Mouse (Mus musculus): ENCODE measurements around the gene Mrps27.

The Mrps27 gene

DNA sequence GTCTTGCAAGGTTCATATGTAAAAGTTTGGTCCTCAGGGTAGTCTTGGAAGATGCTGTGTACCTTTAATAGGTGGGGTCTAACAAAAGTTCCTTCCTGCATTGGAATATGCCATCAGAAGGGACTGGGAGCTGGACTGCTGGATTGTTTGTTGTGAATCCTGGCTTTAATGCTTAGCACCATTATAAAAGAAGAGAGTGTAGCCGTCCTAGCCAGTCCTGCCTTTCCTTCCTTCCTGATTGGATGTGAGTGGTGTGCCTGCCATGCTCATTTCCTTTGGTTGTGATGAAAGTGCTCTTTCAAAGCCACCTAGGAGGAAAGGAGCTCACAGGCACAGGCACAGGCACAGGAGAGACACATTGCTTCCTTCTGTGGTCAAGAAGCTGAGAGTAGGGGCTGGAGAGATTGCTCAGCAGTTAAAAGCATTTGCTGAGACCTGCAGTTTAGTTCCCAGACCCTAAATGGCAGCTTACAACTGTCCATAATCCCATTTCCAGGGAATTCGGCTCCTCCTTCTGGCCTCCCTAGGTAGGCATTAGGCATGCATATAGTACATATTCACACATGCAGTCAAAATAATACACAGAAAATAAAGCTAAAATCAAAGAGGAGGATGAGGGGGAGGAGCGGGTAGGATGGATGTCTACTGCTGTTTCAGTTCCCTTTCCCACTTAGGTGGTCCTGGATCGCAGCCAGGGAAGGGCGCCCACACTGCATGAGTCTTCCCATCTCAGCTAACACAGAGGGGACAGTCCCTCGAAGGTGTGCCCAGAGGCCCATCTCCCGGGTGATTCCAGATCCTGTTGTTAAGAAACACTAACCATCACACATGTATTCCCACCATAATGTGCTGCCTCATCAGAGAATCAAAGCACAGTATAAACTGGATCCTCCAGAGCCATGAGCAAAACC, 43.6 kb downstream of the Mrps27 start:
- no peak for DNase-seq (ENCODE audit: low spot score)

DNA sequence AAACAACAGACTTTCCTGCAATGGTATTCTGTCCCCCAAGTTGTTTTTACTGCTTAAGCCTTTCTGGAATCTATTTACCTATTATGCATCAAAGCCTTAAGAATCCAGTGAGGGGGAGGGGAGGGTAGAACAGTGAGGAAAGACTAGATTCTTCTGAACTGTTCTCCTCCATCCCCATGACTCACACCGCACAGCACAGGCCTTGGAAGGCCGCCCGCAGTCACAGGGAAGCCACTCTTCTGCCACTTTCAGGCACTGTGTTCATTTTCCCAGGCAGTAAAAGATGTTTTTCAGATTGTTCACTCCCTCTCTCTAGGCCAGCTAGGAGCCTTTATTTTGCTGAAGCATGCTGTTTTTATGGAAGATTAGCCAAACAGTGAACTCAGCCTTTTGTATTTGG, 46.8 kb downstream of the Mrps27 start:
- peak; percentile 60 for DNase-seq (ENCODE audit: low spot score)

DNA sequence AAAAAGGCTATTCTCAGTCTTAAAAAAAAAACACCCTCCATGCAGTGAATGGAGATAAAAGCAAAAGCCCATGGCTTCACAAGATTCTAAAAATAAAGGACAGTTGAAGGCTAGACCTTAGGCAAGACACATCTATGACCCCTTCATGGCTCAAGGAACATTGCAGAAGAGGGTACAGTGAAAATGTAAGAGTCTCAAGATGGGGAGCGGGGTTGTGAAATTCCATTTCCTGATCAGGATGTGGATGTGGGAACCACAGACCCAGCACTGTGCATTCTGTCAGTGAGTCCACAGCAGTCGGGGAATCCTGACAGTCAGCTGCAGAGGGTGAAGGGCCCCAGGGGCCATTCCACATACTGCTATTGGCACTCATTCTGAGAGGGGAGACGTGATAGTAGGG, 48.5 kb downstream of the Mrps27 start:
- DNase-seq (ENCODE audit: low spot score) = no peak

DNA sequence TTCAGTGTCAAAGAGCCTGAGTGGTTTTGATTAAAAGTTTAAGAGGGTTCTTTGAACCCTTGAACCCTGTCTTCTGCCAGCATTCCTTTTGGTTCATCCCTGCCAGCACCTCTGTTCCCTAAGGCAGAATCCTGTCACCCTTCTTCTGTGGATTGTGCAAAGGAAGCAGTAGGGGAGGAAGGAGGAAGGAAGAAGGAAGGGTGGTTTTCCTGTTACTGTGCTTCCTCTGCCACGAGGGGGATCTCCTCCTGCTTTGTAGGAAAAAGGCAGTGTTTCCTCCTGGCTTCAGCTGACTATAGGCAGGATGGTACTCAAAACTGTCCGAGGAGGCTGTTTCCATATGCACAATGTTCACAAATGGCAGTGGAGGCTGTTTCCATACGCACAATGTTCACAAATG, 50.1 kb downstream of the Mrps27 start:
- no peak for DNase-seq (ENCODE audit: low spot score)

DNA sequence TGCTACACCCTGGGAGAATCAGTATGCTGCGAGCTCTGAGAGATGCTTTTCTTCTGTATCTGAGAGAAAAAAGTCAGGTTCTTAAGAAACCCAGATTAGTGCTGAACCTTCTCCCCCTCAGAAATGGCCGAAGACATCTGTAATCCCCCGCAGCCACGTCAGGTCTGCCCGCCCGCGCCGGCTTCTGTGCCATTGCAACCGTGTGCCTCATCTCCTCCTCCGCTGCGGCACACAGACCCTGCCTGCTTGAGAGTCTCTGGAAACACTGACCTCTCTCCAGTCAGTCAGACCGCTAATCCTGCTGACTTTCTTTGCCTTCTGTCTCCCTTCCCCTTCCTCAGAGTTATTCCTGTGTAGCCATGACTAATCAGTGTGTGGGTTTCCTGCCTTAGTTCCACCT, 50.9 kb downstream of the Mrps27 start:
- DNase-seq (ENCODE audit: low spot score) = no peak

DNA sequence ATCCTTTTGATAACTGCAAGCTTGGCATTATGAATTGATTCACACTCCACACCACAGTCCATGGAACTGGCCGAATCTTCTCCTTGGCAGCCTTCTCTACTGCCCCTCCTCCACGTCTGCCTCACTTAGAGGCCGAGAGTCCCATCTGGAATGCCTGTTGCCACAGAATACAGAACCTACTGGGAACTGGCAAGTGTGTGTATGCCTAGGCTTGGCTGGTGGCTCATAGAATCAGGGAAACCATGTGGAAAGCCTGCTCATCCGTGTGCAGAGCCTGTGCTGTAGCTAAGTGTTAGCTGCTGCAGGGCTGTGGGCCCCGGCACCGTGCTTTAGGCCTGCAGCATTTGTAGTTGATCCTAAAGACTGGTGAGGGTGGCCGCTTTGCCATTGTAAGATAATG, 52.6 kb downstream of the Mrps27 start:
- no peak for DNase-seq (ENCODE audit: low spot score)

DNA sequence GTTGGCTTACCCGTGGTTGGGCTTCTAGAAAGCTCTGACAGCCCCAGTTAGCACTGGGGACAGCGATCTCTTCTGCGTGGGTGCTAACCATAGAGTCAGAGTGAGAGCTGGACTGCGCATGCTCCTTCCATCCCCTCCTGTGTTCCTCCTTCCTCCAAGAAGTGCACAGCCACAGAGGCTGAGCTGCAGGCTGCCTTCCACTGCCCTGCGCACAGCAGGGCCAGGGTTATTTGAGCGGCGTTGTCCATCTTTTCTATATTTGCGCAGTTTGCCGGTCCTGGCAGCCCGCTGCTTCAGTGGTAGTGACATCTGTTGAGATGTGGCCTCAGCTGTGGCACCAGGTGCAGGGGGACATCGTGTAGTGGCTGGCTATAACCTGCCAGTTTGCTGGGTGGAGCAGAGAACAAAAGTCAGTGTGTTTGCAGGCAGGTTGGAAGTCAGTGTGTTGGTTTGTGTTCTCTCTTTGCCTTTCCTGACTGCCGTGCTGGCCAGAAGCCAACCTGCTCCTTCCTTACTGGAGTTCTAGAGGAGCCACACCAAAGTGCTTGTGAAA, 53.6 kb downstream of the Mrps27 start:
- DNase-seq (ENCODE audit: low spot score) = peak; percentile 29

DNA sequence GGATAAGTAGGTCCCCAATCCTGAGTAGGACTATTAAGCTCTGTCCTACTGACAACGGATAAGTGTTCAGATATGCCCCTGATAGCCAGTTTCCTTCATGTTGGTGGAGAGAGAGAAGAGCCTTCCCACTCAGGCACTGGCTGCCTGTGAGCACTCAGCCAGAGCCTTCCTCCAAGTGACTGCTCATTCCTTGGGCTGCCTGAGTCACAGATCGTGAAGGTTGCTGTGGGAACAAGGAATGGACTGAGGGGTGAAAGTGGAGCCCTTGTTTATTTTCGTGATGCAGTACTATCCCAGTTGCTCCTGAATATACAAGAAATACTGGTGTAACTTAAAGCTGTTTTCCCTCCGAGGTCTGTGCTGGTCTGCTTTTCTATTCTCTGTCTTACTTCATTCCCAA, 54.8 kb downstream of the Mrps27 start:
- DNase-seq (ENCODE audit: low spot score) = no peak

DNA sequence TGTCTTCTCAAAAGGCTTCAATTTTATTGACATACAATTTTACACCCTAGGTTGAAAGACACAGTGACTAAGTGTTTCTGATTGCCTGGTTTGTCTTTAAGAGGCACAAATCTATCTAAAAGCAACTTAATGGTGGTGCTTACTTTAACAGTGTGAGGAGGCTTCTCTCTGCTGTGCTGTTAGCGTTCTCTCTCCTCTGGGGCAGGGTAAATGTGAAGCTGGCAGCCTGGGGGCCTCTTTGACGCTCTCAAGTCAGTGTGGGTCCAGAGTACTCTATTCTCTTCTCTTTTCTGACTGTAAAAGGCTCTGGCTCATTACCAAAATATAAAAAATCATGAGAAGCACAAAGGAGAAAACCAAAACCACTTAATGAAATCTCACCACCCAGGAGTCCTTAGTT, 64.6 kb downstream of the Mrps27 start:
- no peak for DNase-seq (ENCODE audit: low spot score)

DNA sequence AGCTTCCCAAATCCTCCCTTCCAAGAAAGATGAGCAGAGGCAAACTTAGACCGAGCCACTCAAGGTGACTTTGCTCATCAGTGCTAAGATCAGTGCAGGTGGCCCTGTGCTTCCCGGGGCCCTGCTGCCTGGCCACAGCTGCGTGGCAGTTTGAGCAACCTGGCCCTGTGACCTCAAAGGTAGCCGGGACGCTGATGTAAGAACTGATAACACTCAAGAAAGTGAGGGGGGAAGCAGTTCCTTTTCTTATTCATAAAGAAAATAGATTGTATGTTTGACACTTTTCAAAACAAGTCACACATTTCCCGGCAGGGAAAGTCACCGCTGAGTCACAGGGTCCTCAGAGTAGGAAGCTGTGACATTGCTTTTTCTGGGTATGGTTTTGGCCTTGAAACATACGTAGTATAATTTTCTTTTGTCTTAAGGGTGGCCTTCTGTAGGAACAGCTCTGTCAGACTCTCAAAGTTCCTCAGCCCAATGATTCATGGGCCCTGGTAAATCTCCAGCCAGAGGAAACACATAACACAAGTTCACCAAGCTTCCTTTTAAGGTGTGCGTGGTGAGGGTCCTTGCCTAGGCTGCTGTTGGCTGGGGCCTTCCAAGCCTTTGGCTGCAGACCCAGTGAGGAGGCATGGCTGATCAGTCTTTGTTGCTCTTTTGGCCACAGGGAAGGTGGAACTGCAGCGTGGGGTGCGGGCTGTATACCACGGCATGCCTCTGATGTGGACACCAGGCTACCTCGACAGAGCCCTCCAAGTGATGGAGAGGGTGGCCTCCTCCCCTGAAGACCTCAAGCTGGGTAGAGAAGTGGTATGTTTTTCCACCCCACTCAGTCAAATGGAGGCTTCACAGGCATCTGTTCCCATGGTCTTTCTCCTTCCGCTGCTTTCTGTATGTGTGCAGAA, 66.3 kb downstream of the Mrps27 start:
- DNase-seq (ENCODE audit: low spot score) = no peak

DNA sequence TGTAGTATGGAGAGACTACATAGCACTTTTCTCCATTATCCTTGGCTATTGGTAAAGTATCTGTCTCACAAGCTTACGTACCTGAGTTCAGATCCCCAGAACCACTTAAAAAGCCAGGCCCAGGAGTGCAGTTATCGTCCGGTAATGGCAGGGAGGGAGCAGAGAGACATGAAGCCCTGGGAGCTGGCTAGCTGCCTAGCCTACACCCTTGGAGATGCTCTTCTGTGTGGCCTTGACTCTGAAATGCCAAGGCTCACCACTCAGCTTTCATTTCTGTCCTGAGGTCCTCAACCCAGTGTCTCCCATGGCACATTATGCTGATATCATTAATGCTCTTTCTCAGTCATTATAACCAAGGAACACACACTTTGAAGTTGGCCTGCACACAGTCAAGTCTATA, 67.2 kb downstream of the Mrps27 start:
- DNase-seq (ENCODE audit: low spot score) = no peak

DNA sequence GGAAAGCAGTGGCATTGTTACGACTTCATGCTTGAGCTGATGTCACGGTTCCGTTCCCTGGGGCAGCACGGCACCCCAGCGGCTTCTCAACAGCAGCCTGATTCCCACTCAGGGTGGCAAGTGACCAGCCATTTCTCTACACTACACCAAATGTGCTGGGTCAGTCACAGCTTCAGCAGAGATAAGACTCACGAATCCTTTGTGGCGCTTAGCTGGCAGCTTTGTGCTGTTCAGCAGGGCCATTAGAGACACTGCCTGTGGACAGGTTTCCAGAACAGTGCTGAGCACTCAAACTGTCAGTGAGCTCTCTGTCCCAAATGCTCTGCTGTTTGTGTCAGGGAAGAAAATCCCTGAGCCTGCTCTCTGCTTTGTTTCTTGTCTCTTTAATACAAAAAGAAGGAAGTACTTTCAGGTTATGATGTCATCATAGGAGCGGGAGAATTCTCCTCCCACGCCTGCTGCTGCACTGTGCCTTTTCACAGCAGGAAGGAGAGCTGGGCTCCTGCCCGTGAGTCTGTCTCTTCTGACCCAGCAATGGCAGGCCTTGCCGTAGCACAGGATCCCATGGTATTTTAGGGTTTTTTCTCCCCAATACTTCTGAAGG, 68.0 kb downstream of the Mrps27 start:
- DNase-seq (ENCODE audit: low spot score) = no peak

DNA sequence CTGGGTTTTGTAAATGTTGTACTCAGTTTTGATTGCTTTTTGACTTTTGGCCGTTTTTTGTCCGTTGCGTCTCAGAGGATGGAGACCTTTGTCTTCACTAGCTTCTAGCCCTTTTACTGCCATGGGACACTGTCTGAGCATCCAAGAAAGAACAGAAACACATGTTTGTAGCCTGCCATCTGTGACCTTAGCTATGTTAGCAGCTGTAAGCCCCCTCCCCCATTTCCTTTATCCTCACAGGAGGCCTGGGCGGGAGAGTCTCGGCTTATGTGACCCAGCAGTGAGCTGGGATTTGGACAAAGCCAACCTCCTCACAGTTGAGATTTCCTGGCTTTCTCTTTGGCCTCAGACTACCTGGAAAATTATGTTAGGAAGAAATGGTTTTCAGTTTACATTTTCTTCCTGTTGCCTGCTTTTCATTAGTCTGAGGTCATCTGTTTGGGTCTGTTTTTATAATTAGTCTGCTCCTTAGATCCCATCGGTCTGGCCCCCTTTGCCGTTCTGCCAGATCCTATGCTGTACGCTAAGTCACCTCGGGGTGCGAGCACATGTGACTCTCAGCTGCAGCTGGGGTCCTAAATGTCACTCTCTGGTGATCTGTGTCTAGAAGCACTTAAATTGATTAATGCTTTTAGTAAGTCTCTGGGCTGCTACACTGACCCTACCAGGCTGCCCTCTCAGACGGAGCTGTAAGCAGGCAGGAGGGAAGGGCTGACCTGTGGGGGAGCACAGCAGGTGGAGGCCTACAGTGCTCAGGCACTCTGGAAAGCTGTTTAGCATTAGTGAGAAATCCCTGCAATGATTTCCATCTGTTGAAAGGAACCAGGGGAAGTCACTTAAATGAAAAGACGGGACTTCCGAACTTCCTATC, 69.1 kb downstream of the Mrps27 start:
- no peak for DNase-seq (ENCODE audit: low spot score)

DNA sequence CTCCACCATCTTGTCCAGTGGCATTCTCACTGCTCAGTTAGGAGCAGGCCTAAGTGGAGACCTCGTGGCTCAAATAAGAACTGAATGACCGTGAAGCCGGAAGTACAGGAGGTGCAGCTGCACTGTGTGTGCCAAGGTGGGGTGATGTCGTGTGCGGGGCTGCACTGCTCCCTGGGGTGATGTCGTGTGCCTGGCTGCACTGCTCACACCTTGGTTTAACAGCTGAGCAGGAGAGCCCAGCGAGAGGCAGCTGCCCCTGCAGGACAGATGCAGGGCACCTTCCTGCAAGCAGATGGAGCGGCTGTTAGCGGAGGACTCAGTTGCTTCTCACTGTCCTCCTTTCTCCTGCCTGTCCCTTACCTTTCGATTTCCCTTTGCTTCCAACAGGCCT, 69.8 kb downstream of the Mrps27 start:
- DNase-seq (ENCODE audit: low spot score) = no peak

DNA sequence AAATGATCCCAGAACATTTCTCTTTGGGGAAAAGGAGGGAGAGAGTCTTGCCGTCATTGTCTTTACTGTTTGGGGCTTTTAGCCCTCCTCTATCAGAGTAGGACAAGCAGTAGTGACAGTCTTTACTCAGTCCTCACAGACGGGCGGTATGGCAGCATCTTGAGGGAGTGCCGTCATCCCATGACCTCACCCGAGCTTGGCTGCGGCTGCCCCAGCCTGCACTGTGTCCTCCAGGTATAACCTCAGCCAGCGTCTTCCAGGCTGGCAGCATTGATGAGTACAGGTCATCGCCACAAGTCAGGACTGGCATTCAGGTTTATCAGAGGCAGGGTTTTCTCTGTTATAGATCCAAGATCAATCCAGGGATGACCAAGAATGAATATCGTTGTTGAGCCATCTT, 72.0 kb downstream of the Mrps27 start:
- no peak for DNase-seq (ENCODE audit: low spot score)

DNA sequence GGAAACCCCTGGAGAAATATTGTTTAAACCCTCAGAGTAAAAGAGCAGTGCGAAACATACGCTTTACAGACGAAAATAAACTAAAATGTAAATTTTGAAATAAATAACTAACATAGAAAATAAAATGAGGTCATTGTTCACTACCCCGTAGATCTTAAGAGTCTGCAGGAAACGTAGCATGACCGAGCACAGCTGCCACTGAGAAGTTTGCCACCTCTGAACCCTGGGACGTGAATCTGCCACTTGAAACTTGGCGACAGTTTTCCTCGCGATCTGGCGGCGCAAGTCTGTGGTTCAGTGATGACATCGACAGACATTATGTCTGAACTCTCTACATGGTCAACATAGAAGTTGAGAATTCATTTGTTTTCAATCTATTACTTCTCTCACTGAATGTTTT, 79.0 kb downstream of the Mrps27 start:
- DNase-seq (ENCODE audit: low spot score) = no peak

DNA sequence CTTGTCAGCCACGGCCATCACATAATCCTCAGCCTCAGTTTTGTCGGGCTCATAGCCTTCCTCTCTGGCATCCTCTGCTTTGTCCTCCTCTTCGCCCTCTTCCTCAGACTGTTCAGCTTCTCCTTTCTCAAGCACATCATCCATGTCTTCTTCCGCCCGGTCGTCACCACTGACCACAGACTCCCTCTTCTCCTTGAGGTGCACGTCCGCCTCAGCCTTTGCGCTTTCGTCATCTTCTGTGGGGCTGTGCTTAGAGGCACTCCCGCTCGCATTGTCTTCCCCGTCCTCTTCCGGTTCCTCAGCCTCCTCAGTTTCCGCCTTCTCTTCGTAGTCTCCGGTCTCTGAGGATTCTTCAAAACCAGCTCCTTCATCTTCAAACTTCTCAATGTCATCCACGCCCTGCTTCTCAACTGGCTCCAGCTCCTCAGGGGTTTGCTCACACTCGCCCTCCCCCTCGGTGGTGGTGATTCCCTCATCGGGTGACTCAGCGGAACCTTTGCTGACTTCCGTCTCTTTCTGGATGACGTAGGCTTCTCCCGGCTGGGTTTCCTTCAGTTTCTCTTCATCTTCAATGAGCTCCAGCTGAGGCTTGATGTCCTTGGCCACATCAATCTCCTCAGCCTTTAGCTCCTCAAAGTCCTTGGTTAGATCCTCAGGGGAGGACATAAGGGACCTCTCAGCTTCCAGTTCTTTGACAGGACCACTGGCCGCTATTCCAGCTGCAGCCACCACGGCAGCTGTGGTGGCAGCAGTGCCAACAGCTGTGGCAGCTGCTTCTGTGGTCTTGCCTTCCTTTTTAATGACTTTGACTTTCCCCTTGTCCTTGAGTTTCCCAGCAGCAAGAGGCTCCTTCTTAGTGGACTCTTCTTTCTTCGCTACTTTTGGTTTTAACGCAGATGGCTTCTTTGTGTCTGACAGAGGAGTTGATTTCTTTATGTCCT, 88.8 kb downstream of the Mrps27 start:
- no peak for DNase-seq (ENCODE audit: low spot score)

DNA sequence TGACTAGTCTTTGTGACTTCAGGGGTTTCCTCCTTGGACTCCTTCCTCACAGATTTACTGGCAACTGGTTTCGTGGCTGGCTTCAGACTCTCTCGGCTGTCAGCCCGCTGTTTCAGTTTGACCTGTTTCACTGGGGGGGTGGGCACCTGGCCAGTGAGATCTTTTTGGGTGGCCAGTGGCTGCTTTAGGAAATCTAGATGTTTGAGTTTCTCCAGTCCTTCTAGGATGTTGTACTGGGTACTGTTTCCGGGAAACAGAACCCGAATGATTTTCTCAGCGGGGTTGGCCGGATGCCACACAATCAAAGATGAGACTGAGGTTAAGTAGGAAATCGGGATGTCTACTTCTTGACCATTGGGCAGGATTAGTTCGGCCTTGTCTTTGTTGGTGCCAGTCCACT, 89.9 kb downstream of the Mrps27 start:
- DNase-seq (ENCODE audit: low spot score) = no peak

DNA sequence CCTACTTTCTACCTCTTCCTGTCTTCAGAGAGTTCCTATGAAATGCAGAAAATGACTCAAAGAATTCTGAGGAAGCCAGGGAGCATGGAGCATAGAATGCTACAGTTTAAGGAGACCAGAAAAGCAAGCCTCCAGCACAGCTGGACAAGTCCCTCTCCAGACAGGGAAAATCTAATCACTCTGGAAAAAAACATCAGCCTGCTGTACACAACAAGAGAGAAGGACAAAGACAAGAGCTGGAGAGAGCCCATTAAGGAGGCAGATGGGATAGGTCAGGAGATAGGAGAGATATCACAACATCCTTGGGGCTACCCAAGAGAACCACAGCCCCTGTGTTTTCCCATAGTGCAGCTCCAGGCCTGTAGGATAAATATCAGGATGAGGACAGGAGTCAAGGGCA, 92.5 kb downstream of the Mrps27 start:
- no peak for DNase-seq (ENCODE audit: low spot score)

DNA sequence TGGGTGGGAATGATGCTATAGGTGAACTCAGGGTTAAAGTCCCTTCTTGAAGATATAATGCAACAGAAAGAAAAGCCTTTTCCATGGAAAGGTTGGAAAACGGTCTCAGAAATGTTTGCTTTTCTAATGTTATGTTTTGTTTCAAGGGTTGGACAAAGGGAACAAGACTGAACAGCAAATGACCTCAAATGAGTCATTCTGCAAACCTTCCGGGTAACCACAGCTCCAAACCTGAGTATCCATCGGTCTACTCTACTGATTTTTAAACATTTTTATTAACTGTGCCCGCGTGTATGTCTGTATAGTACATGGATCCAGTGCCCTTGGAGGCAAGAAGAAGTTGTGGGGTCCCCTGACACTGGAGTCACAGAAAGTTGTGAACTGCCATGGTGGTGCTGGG, 94.8 kb downstream of the Mrps27 start:
- no peak for DNase-seq (ENCODE audit: low spot score)

All from urinary bladder, postnatal 25 days (tissue).